Mouse (Mus musculus) adrenal gland, adult 10 weeks (tissue): ENCODE data around the gene Ogt. TPM values are rescaled to one million over a fixed set of nuclear protein-coding genes. Genes with fewer than 3 reads are reported as not detected.

Experiments
- polyA plus RNA-seq: library from polyadenylated mRNA; stranded (reverse); fragments of 350-450 nt; fragmentation: Illumina TruSeq; extraction: RNeasy Lipid Tissue Mini Kit (QIAGEN cat#74804); gene quantifications from one replicate; pipeline ENCODE4 v1.2.3, GENCODE M21; 2014; ENCODE audit warnings: low read depth, low replicate concordance

Gene Ogt
- polyA plus RNA-seq: 264 TPM

GRCm38 (mm10) chrX:101639741-101640166, at the start of gene Ogt:
Gene Ogt, plus strand, starts transcription at chrX:101640060.

GRCm38 (mm10) chrX:101733828-101734319, 94.0 kb downstream of the Ogt start, which contains the start of gene Cxcr3:
Gene Cxcr3, minus strand, starts transcription at chrX:101734269.

Other genes starting within 250 kb of the Ogt start
- gene Zmym3, start 219.2 kb upstream of the Ogt start, polyA plus RNA-seq: 93.1 TPM
- gene Nono, start 210.7 kb upstream of the Ogt start, polyA plus RNA-seq: 358 TPM
- gene Itgb1bp2, start 191.0 kb upstream of the Ogt start, polyA plus RNA-seq: 0.47 TPM
- 81.5 TPM for gene Taf1, start 107.3 kb upstream of the Ogt start, polyA plus RNA-seq
- not detected for gene Cxcr3, start 94.2 kb downstream of the Ogt start, polyA plus RNA-seq
- gene Gm4779, start 154.4 kb downstream of the Ogt start, polyA plus RNA-seq: not detected
- not detected for gene 8030474K03Rik, start 154.6 kb downstream of the Ogt start, polyA plus RNA-seq
- 4.1 TPM for gene Nhsl2, start 209.3 kb downstream of the Ogt start, polyA plus RNA-seq